Mouse (Mus musculus): Measurements from ENCODE around the gene Ksr1. TPM values are rescaled to one million over a fixed set of nuclear protein-coding genes. Genes with fewer than 3 reads are reported as not detected.

Gene Ksr1
- polyA plus RNA-seq, 1 experiment from 2014 or later: 2.1 TPM

DNA sequence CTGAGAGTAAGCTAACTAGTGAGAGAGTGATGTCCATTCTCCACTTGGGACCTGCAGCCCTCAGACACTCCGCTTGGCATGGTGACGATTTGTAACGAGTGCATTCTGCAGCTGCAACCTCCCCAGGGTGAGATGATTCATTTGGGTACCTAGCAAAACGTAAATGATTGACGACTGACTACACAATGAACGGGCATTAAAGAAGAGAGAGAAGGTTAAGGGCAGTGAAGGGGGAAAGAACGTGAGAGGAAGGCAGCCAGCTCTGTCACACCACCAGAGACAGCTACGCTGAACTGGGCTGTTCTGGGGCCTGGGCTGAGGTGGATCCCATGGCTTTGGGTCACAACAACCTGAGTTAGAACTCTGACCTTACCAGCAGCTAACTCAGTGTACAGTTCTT, 81.9 kb downstream of the Ksr1 start:
- 73% methylated on average over 8 of the region's 8 CpGs for WGBS (ENCODE audit: insufficient replicate concordance)
- no peaks in the 10 kb centered on the region for H3K27me3 ChIP-seq
- H3K4me3 ChIP-seq (replicated peaks): no peak overlapping the region
- no peaks in the 10 kb centered on the region for H3K9me3 ChIP-seq (replicated peaks)
- H3K4me2 ChIP-seq: no peak overlapping the region
- H3K9ac ChIP-seq: no peak overlapping the region
- H3K4me1 ChIP-seq (replicated peaks): peaks cover 55% of the 10 kb centered on the region
- no peak for ATAC-seq (ENCODE audit: insufficient read depth)
- H3K36me3 ChIP-seq (replicated peaks): no peaks in the 10 kb centered on the region
- H3K27ac ChIP-seq (replicated peaks): no peak overlapping the region

GRCm38 (mm10) chr11:79063616-79064015, 82.6 kb downstream of the Ksr1 start:
- Histone ChIP-seq H3K27ac (replicated peaks) (no peak overlapping the region), H3K4me2 (no peak overlapping the region), H3K27me3 (no peaks in the 10 kb centered on the region), H3K9ac (no peak overlapping the region), H3K4me3 (replicated peaks) (no peak overlapping the region), H3K36me3 (replicated peaks) (no peaks in the 10 kb centered on the region), H3K4me1 (replicated peaks) (peaks cover 54% of the 10 kb centered on the region), H3K9me3 (replicated peaks) (no peaks in the 10 kb centered on the region)
- ATAC-seq (ENCODE audit: insufficient read depth): no peak
- 75% methylated on average over 7 of the region's 7 CpGs for WGBS (ENCODE audit: insufficient replicate concordance)

DNA sequence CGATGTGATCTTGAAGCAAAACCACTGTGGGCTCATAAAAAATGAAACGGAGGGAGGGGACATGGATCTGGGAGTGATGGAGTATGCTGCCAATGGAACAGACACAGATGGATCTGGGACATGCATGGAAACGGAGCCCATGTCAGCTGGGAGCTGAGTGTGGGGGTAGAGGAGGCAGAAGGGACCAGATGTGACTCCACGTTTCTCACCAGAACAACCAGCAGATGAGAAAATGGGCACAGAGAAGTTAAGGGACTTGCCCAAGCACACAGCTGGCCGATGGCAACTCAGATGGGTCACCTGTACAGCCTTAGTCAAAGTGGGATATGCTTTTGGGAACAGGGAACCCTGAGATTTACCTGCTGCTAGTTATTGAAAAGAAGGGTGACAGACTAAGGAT, 83.3 kb downstream of the Ksr1 start:
- H3K4me1 ChIP-seq (replicated peaks): peaks cover 55% of the 10 kb centered on the region
- no peaks in the 10 kb centered on the region for H3K36me3 ChIP-seq (replicated peaks)
- H3K9ac ChIP-seq: no peak overlapping the region
- no peak for ATAC-seq (ENCODE audit: insufficient read depth)
- no peak overlapping the region for H3K4me3 ChIP-seq (replicated peaks)
- no peak overlapping the region for H3K27ac ChIP-seq (replicated peaks)
- H3K27me3 ChIP-seq: no peaks in the 10 kb centered on the region
- H3K9me3 ChIP-seq (replicated peaks): no peaks in the 10 kb centered on the region
- no peak overlapping the region for H3K4me2 ChIP-seq
- WGBS (ENCODE audit: insufficient replicate concordance): 73% methylated on average over 5 of the region's 5 CpGs

GRCm38 (mm10) chr11:79061839-79062238, 84.4 kb downstream of the Ksr1 start:
- no peak overlapping the region for H3K27ac ChIP-seq (replicated peaks)
- no peaks in the 10 kb centered on the region for H3K27me3 ChIP-seq
- 77% methylated on average over 7 of the region's 7 CpGs for WGBS (ENCODE audit: insufficient replicate concordance)
- no peak overlapping the region for H3K9ac ChIP-seq
- no peak for ATAC-seq (ENCODE audit: insufficient read depth)
- H3K4me3 ChIP-seq (replicated peaks): no peak overlapping the region
- H3K9me3 ChIP-seq (replicated peaks): no peaks in the 10 kb centered on the region
- peaks cover 57% of the 10 kb centered on the region for H3K4me1 ChIP-seq (replicated peaks)
- H3K36me3 ChIP-seq (replicated peaks): no peaks in the 10 kb centered on the region
- no peak overlapping the region for H3K4me2 ChIP-seq

GRCm38 (mm10) chr11:79059850-79060249, 86.4 kb downstream of the Ksr1 start:
- Histone ChIP-seq H3K36me3 (replicated peaks) (no peaks in the 10 kb centered on the region), H3K4me1 (replicated peaks) (peaks cover 56% of the 10 kb centered on the region), H3K27ac (replicated peaks) (no peak overlapping the region), H3K4me3 (replicated peaks) (no peak overlapping the region), H3K4me2 (no peak overlapping the region), H3K9ac (no peak overlapping the region), H3K27me3 (no peaks in the 10 kb centered on the region), H3K9me3 (replicated peaks) (no peaks in the 10 kb centered on the region)
- WGBS (ENCODE audit: insufficient replicate concordance): 38% methylated on average over 5 of the region's 5 CpGs
- no peak for ATAC-seq (ENCODE audit: insufficient read depth)

GRCm38 (mm10) chr11:79059062-79059461, 87.1 kb downstream of the Ksr1 start:
- H3K4me3 ChIP-seq (replicated peaks): no peak overlapping the region
- no peak for ATAC-seq (ENCODE audit: insufficient read depth)
- H3K4me2 ChIP-seq: no peak overlapping the region
- no peaks in the 10 kb centered on the region for H3K9me3 ChIP-seq (replicated peaks)
- peaks cover 62% of the 10 kb centered on the region for H3K4me1 ChIP-seq (replicated peaks)
- no peaks in the 10 kb centered on the region for H3K36me3 ChIP-seq (replicated peaks)
- 0 out of 2 replicates have a peak overlapping the region, but pooled peaks have one; percentile 56 for H3K27ac ChIP-seq (replicated peaks)
- H3K9ac ChIP-seq: no peak overlapping the region
- no peaks in the 10 kb centered on the region for H3K27me3 ChIP-seq
- WGBS (ENCODE audit: insufficient replicate concordance): 84% methylated on average over 4 of the region's 4 CpGs

- H3K4me1 ChIP-seq (replicated peaks): peaks cover 65% of the 10 kb centered on the region
- ATAC-seq (ENCODE audit: insufficient read depth): no peak
- no peak overlapping the region for H3K4me2 ChIP-seq
- H3K9ac ChIP-seq: no peak overlapping the region
- H3K27ac ChIP-seq (replicated peaks): peak overlapping the region; percentile 56
- no peak overlapping the region for H3K4me3 ChIP-seq (replicated peaks)
- no peaks in the 10 kb centered on the region for H3K27me3 ChIP-seq
- H3K9me3 ChIP-seq (replicated peaks): no peaks in the 10 kb centered on the region
- 79% methylated on average over 6 of the region's 6 CpGs for WGBS (ENCODE audit: insufficient replicate concordance)
- H3K36me3 ChIP-seq (replicated peaks): no peaks in the 10 kb centered on the region
These were observed 87.6 kb downstream of the Ksr1 start for GRCm38 (mm10) chr11:79058610-79059009.

- Histone ChIP-seq H3K9ac (no peak overlapping the region), H3K4me1 (replicated peaks) (peaks cover 73% of the 10 kb centered on the region), H3K9me3 (replicated peaks) (no peaks in the 10 kb centered on the region), H3K4me3 (replicated peaks) (no peak overlapping the region), H3K27ac (replicated peaks) (peak overlapping the region; percentile 56), H3K27me3 (no peaks in the 10 kb centered on the region), H3K36me3 (replicated peaks) (no peaks in the 10 kb centered on the region), H3K4me2 (no peak overlapping the region)
- 18% methylated on average over 4 of the region's 4 CpGs for WGBS (ENCODE audit: insufficient replicate concordance)
- ATAC-seq (ENCODE audit: insufficient read depth): no peak
These were observed 88.4 kb downstream of the Ksr1 start for GRCm38 (mm10) chr11:79057809-79058208.

GRCm38 (mm10) chr11:79056891-79057290, 89.3 kb downstream of the Ksr1 start:
- WGBS (ENCODE audit: insufficient replicate concordance): 70% methylated on average over 4 of the region's 4 CpGs
- H3K9me3 ChIP-seq (replicated peaks): no peaks in the 10 kb centered on the region
- peak overlapping the region; percentile 38; the same call in 1 of the 2 replicates for H3K27ac ChIP-seq (replicated peaks)
- no peak overlapping the region for H3K4me2 ChIP-seq
- ATAC-seq (ENCODE audit: insufficient read depth): no peak
- no peak overlapping the region for H3K9ac ChIP-seq
- no peak overlapping the region for H3K4me3 ChIP-seq (replicated peaks)
- no peaks in the 10 kb centered on the region for H3K27me3 ChIP-seq
- H3K4me1 ChIP-seq (replicated peaks): peaks cover 81% of the 10 kb centered on the region
- H3K36me3 ChIP-seq (replicated peaks): no peaks in the 10 kb centered on the region

DNA sequence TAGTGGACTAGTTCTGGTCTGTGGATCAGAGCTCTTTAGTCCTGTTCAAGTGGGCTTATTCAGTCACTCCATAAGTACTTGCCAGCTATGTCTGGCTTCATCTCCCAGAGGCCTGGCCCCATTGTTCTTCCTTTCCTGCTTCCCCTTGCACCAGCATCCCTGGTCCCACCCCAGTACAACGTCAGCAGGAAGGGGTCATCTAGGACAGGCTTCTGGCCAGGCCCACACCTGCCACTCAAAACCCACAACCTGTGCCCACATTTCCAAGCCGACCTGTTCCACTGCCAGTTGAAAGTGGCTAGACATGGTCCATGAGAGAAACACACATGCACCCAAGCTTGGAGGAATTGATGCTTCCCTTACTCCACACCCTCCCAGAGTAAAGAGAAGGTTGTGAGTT, 90.2 kb downstream of the Ksr1 start:
- Histone ChIP-seq H3K27ac (replicated peaks) (peak overlapping the region; percentile 51; the same call in 1 of the 2 replicates), H3K9ac (no peak overlapping the region), H3K4me2 (no peak overlapping the region), H3K4me1 (replicated peaks) (peaks cover 90% of the 10 kb centered on the region), H3K9me3 (replicated peaks) (no peaks in the 10 kb centered on the region), H3K4me3 (replicated peaks) (no peak overlapping the region), H3K36me3 (replicated peaks) (no peaks in the 10 kb centered on the region), H3K27me3 (no peaks in the 10 kb centered on the region)
- ATAC-seq (ENCODE audit: insufficient read depth): no peak
- 59% methylated on average over 2 of the region's 2 CpGs for WGBS (ENCODE audit: insufficient replicate concordance)

- H3K36me3 ChIP-seq (replicated peaks): no peaks in the 10 kb centered on the region
- H3K4me1 ChIP-seq (replicated peaks): peaks cover 95% of the 10 kb centered on the region
- no peak for ATAC-seq (ENCODE audit: insufficient read depth)
- peak overlapping the region; percentile 35; the same call in 1 of the 2 replicates for H3K4me2 ChIP-seq
- H3K27me3 ChIP-seq: no peaks in the 10 kb centered on the region
- peak overlapping the region; percentile 91 for H3K27ac ChIP-seq (replicated peaks)
- no peak overlapping the region for H3K4me3 ChIP-seq (replicated peaks)
- H3K9me3 ChIP-seq (replicated peaks): no peaks in the 10 kb centered on the region
- no peak overlapping the region for H3K9ac ChIP-seq
- 84% methylated on average over 8 of the region's 8 CpGs for WGBS (ENCODE audit: insufficient replicate concordance)
These were observed 91.0 kb downstream of the Ksr1 start for GRCm38 (mm10) chr11:79055161-79055560.

All from liver, embryonic 15.5 days (tissue).